Mouse (Mus musculus): ENCODE data around the gene B4galt1. TPM values are rescaled to one million over a fixed set of nuclear protein-coding genes. Genes with fewer than 3 reads are reported as not detected.

Gene B4galt1
- polyA plus RNA-seq, 1 experiment from 2014 or later: 7.6 TPM

DNA sequence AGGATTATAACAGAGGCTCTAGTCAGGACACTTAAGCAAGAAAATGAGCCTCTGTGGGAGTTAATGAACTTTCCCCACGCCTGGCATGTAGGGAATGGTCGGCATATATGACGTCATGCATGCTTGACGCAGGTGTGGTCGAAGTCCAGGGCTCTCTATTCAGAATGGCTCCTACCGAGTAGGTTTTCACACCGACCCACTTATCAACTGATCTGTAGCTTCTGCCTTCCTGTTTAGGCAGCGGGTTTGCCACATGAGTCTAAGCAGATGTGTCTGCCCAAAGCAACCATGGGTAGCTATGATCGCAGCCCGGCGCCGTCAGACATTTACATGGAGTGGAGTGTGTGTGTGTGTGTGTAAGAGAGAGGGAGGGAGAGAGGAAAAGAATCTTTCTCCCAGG lies 14.6 kb downstream of the B4galt1 start:
- WGBS: 90% methylated on average over 12 of the region's 12 CpGs
- DNase-seq: no peak
- no peak overlapping the region for H3K27ac ChIP-seq (replicated peaks; ENCODE audit: low read depth, low read length)
- H3K27me3 ChIP-seq (ENCODE audit: control insufficient read depth, insufficient read depth, low read length): no peaks in the 10 kb centered on the region
- H3K4me2 ChIP-seq (ENCODE audit: low read length): no peak overlapping the region
- H3K9ac ChIP-seq (replicated peaks; ENCODE audit: low read length): no peak overlapping the region
- H3K4me1 ChIP-seq (ENCODE audit: control insufficient read depth, insufficient read depth, low read length): peaks cover 6% of the 10 kb centered on the region; the same call in 1 of the 2 replicates
- no peaks in the 10 kb centered on the region for H3K36me3 ChIP-seq (ENCODE audit: control insufficient read depth, insufficient read depth, low read length)
- no peak overlapping the region for H3K4me3 ChIP-seq (replicated peaks; ENCODE audit: low read depth, low read length)
- no peaks in the 10 kb centered on the region for H3K9me3 ChIP-seq (ENCODE audit: control insufficient read depth, low read length)
- ATAC-seq (ENCODE audit: low FRiP score, low TSS enrichment): no peak

DNA sequence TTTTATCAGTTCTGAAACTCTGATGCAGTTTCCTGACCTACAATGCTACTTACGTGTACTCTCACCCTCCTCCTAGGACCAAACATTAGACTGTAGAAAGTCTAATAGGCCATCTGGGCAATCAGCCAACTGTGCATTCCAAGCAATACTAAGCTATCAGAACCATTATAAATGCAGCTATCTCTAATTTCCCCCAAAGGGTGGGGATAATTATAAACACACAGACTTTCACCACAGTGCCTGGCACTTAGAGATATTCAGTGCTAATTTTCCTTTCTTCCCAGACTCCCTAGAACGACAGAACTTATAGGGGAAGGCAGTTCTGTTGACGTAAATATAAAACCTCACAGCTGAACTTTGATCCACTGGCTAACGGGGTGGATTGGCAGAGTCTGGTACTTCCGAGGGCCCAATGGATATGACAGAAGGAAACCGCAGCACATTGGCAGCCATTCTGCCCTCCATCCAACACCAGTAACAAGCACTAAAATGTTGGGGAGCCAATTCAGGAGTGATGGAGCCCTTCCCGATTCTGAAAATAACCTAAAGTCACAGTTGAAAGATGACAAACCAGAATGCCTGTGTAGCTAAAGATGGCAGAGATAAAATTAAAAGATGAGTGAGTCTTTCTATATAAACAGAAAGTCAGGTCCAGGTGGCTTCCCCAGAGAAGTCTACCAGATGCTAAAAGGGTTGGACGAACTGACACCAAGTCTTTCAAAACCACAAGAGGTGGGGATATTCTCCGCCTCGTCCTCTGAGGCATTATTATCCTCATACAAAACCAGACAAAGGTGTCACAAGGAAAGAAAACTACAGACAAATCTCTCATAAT lies 16.1 kb downstream of the B4galt1 start:
- H3K9ac ChIP-seq (replicated peaks; ENCODE audit: low read length): no peak overlapping the region
- no peak overlapping the region for H3K27ac ChIP-seq (replicated peaks; ENCODE audit: low read depth, low read length)
- H3K4me3 ChIP-seq (replicated peaks; ENCODE audit: low read depth, low read length): no peak overlapping the region
- no peak overlapping the region for H3K4me2 ChIP-seq (ENCODE audit: low read length)
- H3K27me3 ChIP-seq (ENCODE audit: control insufficient read depth, insufficient read depth, low read length): no peaks in the 10 kb centered on the region
- 70% methylated on average over 10 of the region's 10 CpGs for WGBS
- H3K4me1 ChIP-seq (ENCODE audit: control insufficient read depth, insufficient read depth, low read length): peaks cover 4% of the 10 kb centered on the region; the same call in 1 of the 2 replicates
- DNase-seq: peak; percentile 57
- no peak for ATAC-seq (ENCODE audit: low FRiP score, low TSS enrichment)
- no peaks in the 10 kb centered on the region for H3K9me3 ChIP-seq (ENCODE audit: control insufficient read depth, low read length)
- H3K36me3 ChIP-seq (ENCODE audit: control insufficient read depth, insufficient read depth, low read length): no peaks in the 10 kb centered on the region

DNA sequence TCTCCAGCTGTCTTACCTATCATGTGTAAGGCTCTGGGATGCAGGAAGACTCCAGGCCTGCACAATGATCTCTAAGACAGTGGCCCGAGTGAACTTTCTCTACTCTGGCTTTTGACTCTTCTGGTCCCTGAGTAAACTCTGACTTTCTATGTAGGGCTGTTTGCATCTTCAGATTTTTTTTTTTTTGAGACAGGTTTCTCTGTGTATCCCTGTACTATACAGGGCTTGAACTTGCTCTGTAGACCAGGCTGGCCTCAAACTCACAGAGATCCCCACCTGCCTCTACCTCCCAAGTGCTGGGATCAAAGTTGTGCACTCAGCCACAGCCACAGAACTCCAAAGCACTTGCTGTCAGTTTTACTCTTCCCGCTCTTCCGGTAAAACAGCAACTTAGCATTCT lies 16.8 kb downstream of the B4galt1 start:
- peaks cover 4% of the 10 kb centered on the region; the same call in 1 of the 2 replicates for H3K4me1 ChIP-seq (ENCODE audit: control insufficient read depth, insufficient read depth, low read length)
- H3K4me3 ChIP-seq (replicated peaks; ENCODE audit: low read depth, low read length): no peak overlapping the region
- no peaks in the 10 kb centered on the region for H3K36me3 ChIP-seq (ENCODE audit: control insufficient read depth, insufficient read depth, low read length)
- H3K27ac ChIP-seq (replicated peaks; ENCODE audit: low read depth, low read length): no peak overlapping the region
- H3K27me3 ChIP-seq (ENCODE audit: control insufficient read depth, insufficient read depth, low read length): no peaks in the 10 kb centered on the region
- no peaks in the 10 kb centered on the region for H3K9me3 ChIP-seq (ENCODE audit: control insufficient read depth, low read length)
- WGBS: 91% methylated on average over 3 of the region's 3 CpGs
- H3K9ac ChIP-seq (replicated peaks; ENCODE audit: low read length): no peak overlapping the region
- ATAC-seq (ENCODE audit: low FRiP score, low TSS enrichment) (no peak), DNase-seq (no peak)
- no peak overlapping the region for H3K4me2 ChIP-seq (ENCODE audit: low read length)

DNA sequence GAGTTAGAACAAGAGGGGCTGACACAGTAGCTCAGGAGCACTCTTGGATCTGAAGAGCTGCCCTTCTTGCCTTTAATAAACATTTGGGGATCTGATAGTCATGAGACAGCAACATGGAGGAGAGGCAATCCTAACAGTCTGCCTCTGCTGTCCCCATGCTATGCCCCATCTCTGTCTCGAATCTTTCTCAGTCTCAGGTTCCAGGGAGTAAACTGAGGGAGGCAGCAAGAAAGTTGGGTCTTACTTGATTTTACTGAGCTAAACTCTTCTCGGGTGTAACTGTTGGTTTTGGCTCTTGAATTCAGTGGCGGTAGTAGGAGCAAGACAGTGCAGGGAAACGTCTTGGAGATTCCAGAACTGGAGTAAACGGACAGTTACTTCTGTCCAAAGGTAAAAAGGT lies 18.9 kb downstream of the B4galt1 start:
- H3K4me1 ChIP-seq (ENCODE audit: control insufficient read depth, insufficient read depth, low read length): peaks cover 4% of the 10 kb centered on the region; the same call in 1 of the 2 replicates
- no peak overlapping the region for H3K27ac ChIP-seq (replicated peaks; ENCODE audit: low read depth, low read length)
- no peak for ATAC-seq (ENCODE audit: low FRiP score, low TSS enrichment)
- no peaks in the 10 kb centered on the region for H3K9me3 ChIP-seq (ENCODE audit: control insufficient read depth, low read length)
- H3K4me3 ChIP-seq (replicated peaks; ENCODE audit: low read depth, low read length): no peak overlapping the region
- no peak overlapping the region for H3K9ac ChIP-seq (replicated peaks; ENCODE audit: low read length)
- H3K36me3 ChIP-seq (ENCODE audit: control insufficient read depth, insufficient read depth, low read length): no peaks in the 10 kb centered on the region
- H3K4me2 ChIP-seq (ENCODE audit: low read length): no peak overlapping the region
- no peak for DNase-seq
- H3K27me3 ChIP-seq (ENCODE audit: control insufficient read depth, insufficient read depth, low read length): no peaks in the 10 kb centered on the region
- WGBS: 92% methylated on average over 5 of the region's 5 CpGs

DNA sequence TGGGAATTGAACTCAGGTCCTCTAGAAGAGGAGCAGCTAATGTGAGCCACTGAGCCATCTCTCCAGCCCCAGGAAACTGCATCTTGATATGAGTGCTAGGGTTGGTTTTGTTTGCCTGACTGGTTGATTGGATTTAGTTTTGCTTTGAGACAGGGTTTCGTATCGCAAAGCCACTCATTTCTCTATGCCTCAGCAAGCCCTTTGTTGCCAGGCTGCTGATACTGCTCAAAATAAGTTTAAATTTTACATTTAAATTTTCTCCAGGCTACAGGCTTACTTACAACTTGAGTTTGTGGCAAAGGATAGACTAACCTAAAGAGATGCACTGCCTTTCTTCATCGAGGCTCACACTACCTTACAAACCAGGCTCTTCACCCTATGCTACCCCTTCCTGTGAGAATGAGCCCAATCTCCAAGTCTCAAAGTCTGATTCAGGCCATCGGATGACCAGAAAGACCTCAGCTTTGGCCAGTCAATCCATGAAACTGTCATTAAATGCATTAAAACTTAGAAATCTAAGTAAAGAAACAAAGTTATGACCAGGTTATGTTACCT lies 19.5 kb downstream of the B4galt1 start:
- DNase-seq (no peak), ATAC-seq (ENCODE audit: low FRiP score, low TSS enrichment) (no peak)
- Histone ChIP-seq H3K27ac (replicated peaks; ENCODE audit: low read depth, low read length) (no peak overlapping the region), H3K4me2 (ENCODE audit: low read length) (no peak overlapping the region), H3K4me1 (ENCODE audit: control insufficient read depth, insufficient read depth, low read length) (peaks cover 4% of the 10 kb centered on the region; the same call in 1 of the 2 replicates), H3K4me3 (replicated peaks; ENCODE audit: low read depth, low read length) (no peak overlapping the region), H3K27me3 (ENCODE audit: control insufficient read depth, insufficient read depth, low read length) (no peaks in the 10 kb centered on the region), H3K9ac (replicated peaks; ENCODE audit: low read length) (no peak overlapping the region), H3K36me3 (ENCODE audit: control insufficient read depth, insufficient read depth, low read length) (no peaks in the 10 kb centered on the region), H3K9me3 (ENCODE audit: control insufficient read depth, low read length) (no peaks in the 10 kb centered on the region)
- 87% methylated on average over 4 of the region's 4 CpGs for WGBS

DNA sequence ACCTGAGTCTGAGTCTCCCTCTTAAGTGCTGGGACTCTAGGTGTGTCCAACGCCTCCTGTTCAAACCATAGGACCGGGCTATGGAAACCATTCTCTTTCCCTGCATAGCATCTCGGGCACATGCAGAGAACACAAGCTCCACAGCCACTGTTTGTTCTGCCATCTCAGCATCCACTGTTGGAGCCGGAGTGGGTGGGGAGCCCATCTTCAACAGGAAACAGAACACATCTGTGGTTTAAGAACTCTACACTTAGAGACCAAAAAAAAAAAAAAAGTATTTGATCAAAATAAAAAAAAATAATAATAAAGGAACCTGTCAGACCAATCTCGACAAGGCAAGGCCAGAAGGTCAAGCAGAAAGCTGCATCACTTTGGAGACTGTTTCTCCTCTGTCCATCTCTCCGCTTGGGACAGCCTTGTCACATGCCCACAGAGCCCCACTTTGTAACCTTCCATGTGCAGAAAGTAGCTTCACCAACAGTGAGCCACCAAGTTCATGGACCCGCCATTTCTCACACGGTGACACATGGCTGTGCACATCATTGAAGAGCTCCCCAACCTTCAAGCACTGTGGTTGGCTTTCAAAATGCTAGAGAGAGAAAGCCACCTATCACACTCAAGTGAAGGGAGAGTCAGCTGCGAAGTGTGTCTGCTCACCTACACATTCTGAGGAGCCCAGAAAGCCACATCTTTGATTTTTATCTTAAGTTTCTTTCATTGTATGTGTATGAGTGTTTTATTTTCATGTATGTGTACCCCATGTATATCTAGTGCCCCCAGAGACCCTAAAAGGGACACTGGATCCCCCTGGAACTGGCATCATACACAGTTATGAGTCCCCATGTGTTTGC lies 20.2 kb downstream of the B4galt1 start:
- Histone ChIP-seq H3K4me1 (ENCODE audit: control insufficient read depth, insufficient read depth, low read length) (peaks cover 4% of the 10 kb centered on the region; the same call in 1 of the 2 replicates), H3K27ac (replicated peaks; ENCODE audit: low read depth, low read length) (no peak overlapping the region), H3K36me3 (ENCODE audit: control insufficient read depth, insufficient read depth, low read length) (no peaks in the 10 kb centered on the region), H3K4me3 (replicated peaks; ENCODE audit: low read depth, low read length) (no peak overlapping the region), H3K9ac (replicated peaks; ENCODE audit: low read length) (no peak overlapping the region), H3K4me2 (ENCODE audit: low read length) (no peak overlapping the region), H3K27me3 (ENCODE audit: control insufficient read depth, insufficient read depth, low read length) (no peaks in the 10 kb centered on the region), H3K9me3 (ENCODE audit: control insufficient read depth, low read length) (no peaks in the 10 kb centered on the region)
- DNase-seq: no peak
- ATAC-seq (ENCODE audit: low FRiP score, low TSS enrichment): no peak
- 94% methylated on average over 9 of the region's 9 CpGs for WGBS

DNA sequence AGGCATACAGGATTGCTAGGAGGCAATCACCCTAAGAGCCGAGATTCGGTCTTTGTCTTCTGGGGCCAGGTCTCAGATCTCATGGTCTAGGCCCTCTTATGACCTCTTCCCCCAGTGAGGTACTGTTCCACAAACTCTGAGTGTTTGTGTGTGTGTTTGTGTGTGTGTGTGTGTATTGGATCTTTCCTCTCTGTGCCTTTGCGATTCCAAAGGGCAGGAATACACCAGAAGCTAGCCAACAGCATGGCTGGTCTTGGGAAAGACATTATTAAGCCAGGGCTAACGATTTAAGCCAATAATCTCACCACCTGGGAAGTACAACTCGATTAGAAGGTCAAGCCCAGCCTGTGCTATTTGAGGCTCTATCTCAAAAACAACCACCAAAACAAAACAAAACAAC lies 23.3 kb downstream of the B4galt1 start:
- WGBS: 86% methylated on average over 5 of the region's 5 CpGs
- ATAC-seq (ENCODE audit: low FRiP score, low TSS enrichment) (no peak), DNase-seq (no peak)
- no peak overlapping the region for H3K4me3 ChIP-seq (replicated peaks; ENCODE audit: low read depth, low read length)
- no peak overlapping the region for H3K4me2 ChIP-seq (ENCODE audit: low read length)
- H3K27ac ChIP-seq (replicated peaks; ENCODE audit: low read depth, low read length): no peak overlapping the region
- H3K9ac ChIP-seq (replicated peaks; ENCODE audit: low read length): no peak overlapping the region
- no peaks in the 10 kb centered on the region for H3K36me3 ChIP-seq (ENCODE audit: control insufficient read depth, insufficient read depth, low read length)
- no peaks in the 10 kb centered on the region for H3K9me3 ChIP-seq (ENCODE audit: control insufficient read depth, low read length)
- no peaks in the 10 kb centered on the region for H3K27me3 ChIP-seq (ENCODE audit: control insufficient read depth, insufficient read depth, low read length)
- H3K4me1 ChIP-seq (ENCODE audit: control insufficient read depth, insufficient read depth, low read length): no peaks in the 10 kb centered on the region

DNA sequence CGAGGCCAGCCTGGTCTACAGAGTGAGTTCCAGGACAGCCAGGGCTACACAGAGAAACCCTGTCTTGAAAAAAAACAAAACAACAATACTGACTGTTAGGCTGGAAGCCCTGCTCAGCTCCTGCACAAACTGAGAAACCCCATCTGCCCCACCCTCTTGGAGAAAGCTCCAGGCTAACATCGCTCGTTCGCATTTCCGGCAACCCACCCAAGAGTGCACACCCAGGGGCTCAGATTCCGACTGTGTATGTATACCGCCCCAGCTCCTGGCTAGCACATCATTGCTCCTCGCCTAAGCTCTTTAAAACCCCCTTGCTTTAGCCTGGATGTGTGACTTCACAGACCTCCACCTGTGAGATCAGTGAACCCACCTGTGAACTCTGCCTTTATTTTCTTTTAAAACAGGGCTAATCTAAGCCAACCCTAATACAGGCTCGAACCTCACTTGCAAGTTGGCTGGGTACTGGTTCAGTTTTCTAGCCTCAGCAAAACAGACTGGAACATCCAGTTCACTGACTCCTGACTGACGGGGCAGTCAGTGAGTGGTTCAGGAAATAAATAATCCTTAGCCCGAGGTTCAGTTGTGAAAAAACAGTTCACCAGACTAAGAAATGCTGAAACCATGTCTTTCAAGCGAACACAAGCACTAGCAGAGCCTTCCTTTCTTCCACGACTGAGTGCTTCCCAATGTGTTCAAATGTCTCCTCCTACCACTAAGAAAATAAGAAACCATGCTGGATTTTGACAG lies 24.0 kb downstream of the B4galt1 start:
- no peaks in the 10 kb centered on the region for H3K9me3 ChIP-seq (ENCODE audit: control insufficient read depth, low read length)
- no peaks in the 10 kb centered on the region for H3K27me3 ChIP-seq (ENCODE audit: control insufficient read depth, insufficient read depth, low read length)
- no peak overlapping the region for H3K4me3 ChIP-seq (replicated peaks; ENCODE audit: low read depth, low read length)
- no peak overlapping the region for H3K9ac ChIP-seq (replicated peaks; ENCODE audit: low read length)
- ATAC-seq (ENCODE audit: low FRiP score, low TSS enrichment) (no peak), DNase-seq (no peak)
- 81% methylated on average over 13 of the region's 13 CpGs for WGBS
- H3K4me1 ChIP-seq (ENCODE audit: control insufficient read depth, insufficient read depth, low read length): no peaks in the 10 kb centered on the region
- H3K27ac ChIP-seq (replicated peaks; ENCODE audit: low read depth, low read length): no peak overlapping the region
- H3K36me3 ChIP-seq (ENCODE audit: control insufficient read depth, insufficient read depth, low read length): no peaks in the 10 kb centered on the region
- H3K4me2 ChIP-seq (ENCODE audit: low read length): no peak overlapping the region
